Mouse (Mus musculus): Measurements from ENCODE around the gene Ndufaf7. TPM values are rescaled to one million over a fixed set of nuclear protein-coding genes. Genes with fewer than 3 reads are reported as not detected.
A peak's percentile ranks its signal among the peaks of the same experiment; 100 is the strongest.

The Ndufaf7 gene
- polyA plus RNA-seq, 1 experiment from 2014 or later: 57.9 TPM

- Histone ChIP-seq H3K4me3 (no peak overlapping the region), H3K27me3 (replicated peaks) (no peaks in the 10 kb centered on the region), H3K27ac (replicated peaks) (no peak overlapping the region), H3K4me2 (no peak overlapping the region), H3K9ac (no peak overlapping the region), H3K9me3 (no peaks in the 10 kb centered on the region), H3K36me3 (peaks cover 81% of the 10 kb centered on the region), H3K4me1 (no peaks in the 10 kb centered on the region)
- ATAC-seq (ENCODE audit: extremely low read depth, insufficient number of reproducible peaks, low FRiP score, low TSS enrichment): no peak
- 93% methylated on average over 1 of the region's 1 CpGs for WGBS
Measured at GRCm38 (mm10) chr17:78964387-78964786, 27.5 kb downstream of the Ndufaf7 start.

GRCm38 (mm10) chr17:78966092-78966883 is 29.4 kb downstream of the Ndufaf7 start:
- H3K4me2 ChIP-seq: no peak overlapping the region
- H3K4me3 ChIP-seq: no peak overlapping the region
- H3K36me3 ChIP-seq: peaks cover 77% of the 10 kb centered on the region
- WGBS: 85% methylated on average over 11 of the region's 11 CpGs
- no peak overlapping the region for H3K9ac ChIP-seq
- no peaks in the 10 kb centered on the region for H3K9me3 ChIP-seq
- H3K27me3 ChIP-seq (replicated peaks): no peaks in the 10 kb centered on the region
- no peak for ATAC-seq (ENCODE audit: extremely low read depth, insufficient number of reproducible peaks, low FRiP score, low TSS enrichment)
- H3K27ac ChIP-seq (replicated peaks): no peak overlapping the region
- no peaks in the 10 kb centered on the region for H3K4me1 ChIP-seq

- Histone ChIP-seq H3K27ac (replicated peaks) (no peak overlapping the region), H3K9me3 (no peaks in the 10 kb centered on the region), H3K36me3 (peaks cover 74% of the 10 kb centered on the region), H3K27me3 (replicated peaks) (no peaks in the 10 kb centered on the region), H3K4me1 (peaks cover 3% of the 10 kb centered on the region), H3K4me3 (no peak overlapping the region), H3K4me2 (no peak overlapping the region), H3K9ac (no peak overlapping the region)
- 88% methylated on average over 3 of the region's 3 CpGs for WGBS
- ATAC-seq (ENCODE audit: extremely low read depth, insufficient number of reproducible peaks, low FRiP score, low TSS enrichment): no peak
Measured at GRCm38 (mm10) chr17:78968500-78968899, 31.6 kb downstream of the Ndufaf7 start.

GRCm38 (mm10) chr17:78983166-78983565 is 46.2 kb downstream of the Ndufaf7 start:
- peaks cover 53% of the 10 kb centered on the region for H3K36me3 ChIP-seq
- ATAC-seq (ENCODE audit: extremely low read depth, insufficient number of reproducible peaks, low FRiP score, low TSS enrichment): no peak

GRCm38 (mm10) chr17:78983736-78984135 is 46.8 kb downstream of the Ndufaf7 start:
- H3K36me3 ChIP-seq: peaks cover 48% of the 10 kb centered on the region
- H3K4me3 ChIP-seq: no peak overlapping the region
- ATAC-seq (ENCODE audit: extremely low read depth, insufficient number of reproducible peaks, low FRiP score, low TSS enrichment): no peak
- no peak overlapping the region for H3K4me2 ChIP-seq
- H3K27ac ChIP-seq (replicated peaks): no peak overlapping the region
- no peak overlapping the region for H3K9ac ChIP-seq
- WGBS: 90% methylated on average over 3 of the region's 3 CpGs
- H3K27me3 ChIP-seq (replicated peaks): no peaks in the 10 kb centered on the region
- H3K9me3 ChIP-seq: no peaks in the 10 kb centered on the region
- peaks cover 27% of the 10 kb centered on the region for H3K4me1 ChIP-seq

More at GRCm38 (mm10) chr17:78983166-78983565, 46.2 kb downstream of the Ndufaf7 start:
- no peaks in the 10 kb centered on the region for H3K27me3 ChIP-seq (replicated peaks)
- no peaks in the 10 kb centered on the region for H3K9me3 ChIP-seq
- no peak overlapping the region for H3K4me3 ChIP-seq
- H3K4me2 ChIP-seq: no peak overlapping the region
- no peak overlapping the region for H3K9ac ChIP-seq
- no peak overlapping the region for H3K27ac ChIP-seq (replicated peaks)
- 92% methylated on average over 8 of the region's 8 CpGs for WGBS
- H3K4me1 ChIP-seq: peaks cover 27% of the 10 kb centered on the region

GRCm38 (mm10) chr17:78989015-78989414 is 52.1 kb downstream of the Ndufaf7 start:
- Histone ChIP-seq H3K4me3 (no peak overlapping the region), H3K36me3 (peaks cover 3% of the 10 kb centered on the region), H3K27me3 (replicated peaks) (no peaks in the 10 kb centered on the region), H3K4me1 (peaks cover 35% of the 10 kb centered on the region), H3K9me3 (no peaks in the 10 kb centered on the region), H3K27ac (replicated peaks) (no peak overlapping the region), H3K9ac (no peak overlapping the region), H3K4me2 (no peak overlapping the region)
- WGBS: 76% methylated on average over 8 of the region's 8 CpGs
- no peak for ATAC-seq (ENCODE audit: extremely low read depth, insufficient number of reproducible peaks, low FRiP score, low TSS enrichment)

GRCm38 (mm10) chr17:78991549-78991948 is 54.6 kb downstream of the Ndufaf7 start:
- no peak overlapping the region for H3K9ac ChIP-seq
- H3K36me3 ChIP-seq: no peaks in the 10 kb centered on the region
- WGBS: 93% methylated on average over 2 of the region's 2 CpGs

GRCm38 (mm10) chr17:78992303-78993027 is 55.5 kb downstream of the Ndufaf7 start:
- peaks cover 29% of the 10 kb centered on the region for H3K4me1 ChIP-seq
- no peak overlapping the region for H3K4me2 ChIP-seq
- H3K27ac ChIP-seq (replicated peaks): peak overlapping the region; percentile 56
- ATAC-seq (ENCODE audit: extremely low read depth, insufficient number of reproducible peaks, low FRiP score, low TSS enrichment): no peak
- no peaks in the 10 kb centered on the region for H3K27me3 ChIP-seq (replicated peaks)
- no peak overlapping the region for H3K9ac ChIP-seq
- H3K4me3 ChIP-seq: no peak overlapping the region
- H3K36me3 ChIP-seq: no peaks in the 10 kb centered on the region
- H3K9me3 ChIP-seq: no peaks in the 10 kb centered on the region
- WGBS: 64% methylated on average over 9 of the region's 9 CpGs

More at GRCm38 (mm10) chr17:78991549-78991948, 54.6 kb downstream of the Ndufaf7 start:
- no peak overlapping the region for H3K4me2 ChIP-seq
- H3K4me3 ChIP-seq: no peak overlapping the region
- no peak overlapping the region for H3K27ac ChIP-seq (replicated peaks)
- no peaks in the 10 kb centered on the region for H3K27me3 ChIP-seq (replicated peaks)
- no peak for ATAC-seq (ENCODE audit: extremely low read depth, insufficient number of reproducible peaks, low FRiP score, low TSS enrichment)
- H3K9me3 ChIP-seq: no peaks in the 10 kb centered on the region
- peaks cover 29% of the 10 kb centered on the region for H3K4me1 ChIP-seq

- Histone ChIP-seq H3K9me3 (no peaks in the 10 kb centered on the region), H3K4me1 (peaks cover 25% of the 10 kb centered on the region), H3K4me2 (no peak overlapping the region), H3K36me3 (no peaks in the 10 kb centered on the region), H3K27me3 (replicated peaks) (no peaks in the 10 kb centered on the region), H3K27ac (replicated peaks) (no peak overlapping the region), H3K4me3 (no peak overlapping the region), H3K9ac (no peak overlapping the region)
- 75% methylated on average over 2 of the region's 2 CpGs for WGBS
- no peak for ATAC-seq (ENCODE audit: extremely low read depth, insufficient number of reproducible peaks, low FRiP score, low TSS enrichment)
Measured at GRCm38 (mm10) chr17:78993670-78994069, 56.7 kb downstream of the Ndufaf7 start.

GRCm38 (mm10) chr17:78994382-78994781 is 57.4 kb downstream of the Ndufaf7 start:
- 75% methylated on average over 8 of the region's 8 CpGs for WGBS
- H3K27ac ChIP-seq (replicated peaks): no peak overlapping the region
- no peaks in the 10 kb centered on the region for H3K9me3 ChIP-seq

GRCm38 (mm10) chr17:78994931-78995820 is 58.2 kb downstream of the Ndufaf7 start:
- H3K27me3 ChIP-seq (replicated peaks): no peaks in the 10 kb centered on the region
- no peak overlapping the region for H3K4me3 ChIP-seq
- WGBS: 64% methylated on average over 9 of the region's 9 CpGs
- no peak; the same call in 1 of the 2 replicates for ATAC-seq (ENCODE audit: extremely low read depth, insufficient number of reproducible peaks, low FRiP score, low TSS enrichment)
- H3K9ac ChIP-seq: no peak overlapping the region
- no peak overlapping the region for H3K4me2 ChIP-seq
- no peaks in the 10 kb centered on the region for H3K36me3 ChIP-seq
- 0 out of 2 replicates have a peak overlapping the region, but pooled peaks have one; percentile 20 for H3K27ac ChIP-seq (replicated peaks)
- peaks cover 26% of the 10 kb centered on the region for H3K4me1 ChIP-seq
- no peaks in the 10 kb centered on the region for H3K9me3 ChIP-seq

More at GRCm38 (mm10) chr17:78994382-78994781, 57.4 kb downstream of the Ndufaf7 start:
- Histone ChIP-seq H3K4me1 (peaks cover 25% of the 10 kb centered on the region), H3K4me2 (no peak overlapping the region), H3K4me3 (no peak overlapping the region), H3K27me3 (replicated peaks) (no peaks in the 10 kb centered on the region), H3K9ac (no peak overlapping the region), H3K36me3 (no peaks in the 10 kb centered on the region)
- no peak for ATAC-seq (ENCODE audit: extremely low read depth, insufficient number of reproducible peaks, low FRiP score, low TSS enrichment)

Data from heart, embryonic 13.5 days (tissue).